Comparison of ENCODE assay signal across 15 mouse cellular contexts in genomic region chr8:100451231-100451630, GRCm38 (mm10).
"Had no signal": no experiment of that assay in that cellular context is flagged by ENCODE, and none has a peak within 500 bp of the region (broad histone marks: within the 10 kb centered on the region; RNA-seq: fewer than 3 reads in every experiment).

No protein-coding gene starts in this region.

- H3K4me1 ChIP-seq: limb, embryonic 15.5 days; liver, embryonic 12.5 days; megakaryocyte, embryonic 14.5 days had no signal

- H3K4me3 ChIP-seq: left cerebral cortex, adult 2 months; limb, embryonic 15.5 days; liver, embryonic 12.5 days; megakaryocyte, embryonic 14.5 days had no signal

- H3K9ac ChIP-seq: limb, embryonic 15.5 days; liver, embryonic 12.5 days; lung, embryonic 14.5 days had no signal

- H3K9me3 ChIP-seq: limb, embryonic 15.5 days; liver, embryonic 12.5 days; megakaryocyte, embryonic 14.5 days had no signal

- H3K4me2 ChIP-seq: limb, embryonic 15.5 days; liver, embryonic 12.5 days; lung, embryonic 14.5 days; midbrain, embryonic 11.5 days had no signal

- H3K27ac ChIP-seq: kidney, postnatal 0 days; left cerebral cortex, adult 2 months; limb, embryonic 15.5 days; liver, embryonic 12.5 days; macrophage; stomach, postnatal 0 days had no signal

- H3K36me3 ChIP-seq: limb, embryonic 15.5 days; liver, embryonic 12.5 days had no signal

- H3K27me3 ChIP-seq: limb, embryonic 15.5 days; liver, embryonic 12.5 days; megakaryocyte, embryonic 14.5 days had no signal

- ATAC-seq: liver, embryonic 12.5 days had no signal

- DNase-seq: kidney, adult 9 months; kidney, postnatal 36 days; lung, embryonic 14.5 days; lung, postnatal 10 days; right cerebral cortex, adult 18-20 months; thymus, adult 18-20 months; thymus, postnatal 14 days had no signal
